Mouse (Mus musculus): ENCODE results near the gene Lrrc1.
A peak's percentile ranks its signal among the peaks of the same experiment; 100 is the strongest.

The Lrrc1 gene

DNA sequence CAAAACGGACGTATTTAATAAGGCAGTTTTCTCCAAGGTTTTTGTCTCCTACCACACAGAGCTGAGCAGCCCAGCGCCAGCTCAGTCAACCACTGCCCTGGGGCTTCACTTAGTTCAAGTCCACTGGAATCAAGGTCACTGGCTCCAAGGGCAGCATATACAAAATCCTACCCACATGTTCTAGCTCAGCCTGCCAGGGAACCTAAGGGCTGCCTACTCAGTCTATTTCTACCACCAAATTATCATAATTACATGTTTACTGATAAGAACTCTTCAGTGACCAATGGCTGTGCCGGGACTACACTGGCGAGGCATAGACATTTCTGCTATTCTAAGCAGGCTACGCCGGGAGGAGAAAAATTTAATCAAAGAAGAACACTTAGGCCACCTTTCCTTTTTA, 80.8 kb downstream of the Lrrc1 start:
- no peak for DNase-seq (ENCODE audit: low spot score in 2 of 2)

DNA sequence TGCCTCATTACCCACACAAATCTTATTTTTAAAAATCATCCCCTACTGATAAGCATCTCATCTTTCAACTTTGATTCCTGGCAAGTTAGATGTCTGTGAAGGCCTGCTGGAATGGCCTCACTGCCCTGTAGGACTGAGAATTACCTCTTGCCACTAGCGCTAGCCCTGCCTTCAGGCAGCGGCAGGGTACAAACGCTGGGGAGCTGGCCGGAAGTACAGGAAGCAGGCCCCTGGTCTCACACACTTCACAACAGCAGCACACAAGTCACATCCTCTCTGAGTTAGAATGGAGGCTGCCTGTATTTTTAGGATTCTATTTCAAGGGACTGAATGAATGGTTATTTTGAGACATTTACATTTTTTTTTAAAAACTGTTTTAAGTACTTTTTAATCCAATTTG, 81.5 kb downstream of the Lrrc1 start:
- no peak for DNase-seq (ENCODE audit: low spot score in 2 of 2)

GRCm38 (mm10) chr9:77461371-77461915, 83.2 kb downstream of the Lrrc1 start:
- DNase-seq (ENCODE audit: low spot score in 2 of 2): no peak

DNA sequence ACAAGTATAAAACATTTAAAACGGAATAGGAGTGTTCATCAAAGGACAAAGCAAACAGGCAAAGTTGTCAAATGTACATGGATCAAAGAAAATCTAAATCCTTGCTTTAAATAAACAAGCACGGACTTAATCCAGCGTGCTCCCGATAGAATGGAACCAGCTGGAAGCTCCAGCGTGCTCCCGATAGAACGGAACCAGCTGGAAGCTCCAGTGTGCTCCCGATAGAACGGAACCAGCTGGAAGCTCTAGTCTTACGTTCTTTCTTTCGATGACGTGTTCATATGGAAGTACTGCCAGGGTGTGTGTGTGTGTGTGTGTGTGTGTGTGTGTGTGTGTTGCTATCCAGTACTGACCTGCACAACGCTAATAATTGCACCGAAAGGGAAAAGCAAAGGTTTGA, 84.3 kb downstream of the Lrrc1 start:
- DNase-seq (ENCODE audit: low spot score in 2 of 2): no peak

- no peak for DNase-seq (ENCODE audit: low spot score in 2 of 2)
These were observed 85.3 kb downstream of the Lrrc1 start for GRCm38 (mm10) chr9:77459365-77459764.

DNA sequence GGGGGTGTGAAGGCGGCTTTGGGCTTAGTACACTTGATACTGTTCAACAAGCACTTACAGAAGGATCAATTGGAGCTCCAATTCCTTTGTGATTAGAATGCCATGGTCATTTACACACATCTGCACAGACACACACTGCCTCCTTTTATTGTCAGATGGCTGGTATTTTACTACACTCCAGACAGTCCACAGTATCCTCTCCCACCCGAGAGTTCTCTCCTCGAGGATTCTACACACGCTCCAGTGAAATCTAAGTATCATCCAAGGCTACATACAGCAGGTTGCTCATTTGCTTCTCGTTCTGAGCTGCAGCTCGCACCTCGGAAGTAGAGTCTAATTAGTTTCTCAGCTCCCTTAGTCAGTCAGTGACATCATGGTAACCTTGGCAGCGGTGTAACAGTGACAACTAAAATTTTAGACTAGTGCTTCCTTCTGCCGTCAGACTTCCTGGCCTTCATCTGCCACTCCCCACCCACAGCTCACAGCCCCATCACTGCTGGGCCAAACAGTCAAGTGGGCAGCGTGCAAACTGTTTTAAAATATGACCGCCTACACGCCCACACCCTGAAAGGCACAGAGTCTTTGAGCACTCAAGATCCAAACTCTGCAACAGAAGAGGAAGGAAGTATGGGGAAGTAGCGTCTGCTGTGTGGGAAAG, 88.4 kb downstream of the Lrrc1 start:
- DNase-seq (ENCODE audit: low spot score in 2 of 2): peak; percentile 43 to 60

DNA sequence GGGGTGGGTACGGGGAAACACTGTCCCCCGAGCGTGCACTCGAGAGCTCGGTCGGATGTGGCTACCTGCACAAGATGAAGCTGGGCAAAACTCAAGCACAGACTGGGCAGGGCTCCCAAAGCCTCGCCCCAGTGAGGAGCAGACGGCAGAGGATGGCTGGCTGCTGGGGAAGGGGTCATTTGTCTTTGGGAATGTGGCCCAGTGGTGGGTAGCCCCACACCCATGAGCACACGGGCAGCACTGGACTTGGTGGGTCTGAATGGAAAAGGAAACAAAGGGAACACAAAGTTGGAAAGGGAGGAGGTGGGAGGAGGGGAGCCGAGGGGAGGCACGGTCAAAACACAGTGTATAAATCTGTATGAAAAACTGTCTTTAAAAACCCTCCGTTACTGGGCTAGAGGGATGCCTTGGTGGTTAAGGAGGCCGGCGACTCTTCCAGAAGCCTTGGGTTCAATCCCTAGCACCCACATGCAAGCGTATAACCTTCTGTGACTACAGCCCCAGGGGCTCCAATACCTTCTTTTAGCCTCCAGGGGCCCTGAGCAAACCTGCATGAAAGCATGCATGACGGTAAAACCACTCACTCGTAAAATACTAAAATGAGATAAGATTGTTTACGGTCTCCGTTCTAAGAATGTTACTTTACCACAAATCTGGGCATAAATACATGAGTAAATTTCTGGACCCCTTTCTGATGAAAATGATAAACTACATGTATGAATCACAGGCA, 89.1 kb downstream of the Lrrc1 start:
- DNase-seq (ENCODE audit: low spot score in 2 of 2): no peak

- DNase-seq (ENCODE audit: low spot score in 2 of 2): no peak
These were observed 92.4 kb downstream of the Lrrc1 start for GRCm38 (mm10) chr9:77452046-77452807.

DNA sequence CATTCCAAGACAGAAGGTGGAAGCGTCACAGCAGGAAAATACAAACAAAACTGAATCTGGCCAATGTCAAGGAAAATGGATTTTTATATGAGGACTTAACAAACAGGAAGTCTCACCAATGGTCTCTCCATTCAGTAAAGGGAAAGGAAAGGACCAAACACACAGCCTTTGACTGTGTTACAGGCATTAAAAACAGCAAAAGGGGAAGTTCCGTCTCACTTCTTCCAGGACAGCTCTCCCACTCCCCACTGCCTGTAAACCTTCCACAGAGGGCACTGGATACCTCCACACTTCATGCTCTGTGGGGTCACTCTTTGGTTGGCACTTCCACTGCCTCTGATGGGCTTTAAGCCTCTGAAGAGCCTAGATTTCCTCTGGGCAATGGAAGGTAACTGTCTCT, 94.2 kb downstream of the Lrrc1 start:
- no peak for DNase-seq (ENCODE audit: low spot score in 2 of 2)

DNA sequence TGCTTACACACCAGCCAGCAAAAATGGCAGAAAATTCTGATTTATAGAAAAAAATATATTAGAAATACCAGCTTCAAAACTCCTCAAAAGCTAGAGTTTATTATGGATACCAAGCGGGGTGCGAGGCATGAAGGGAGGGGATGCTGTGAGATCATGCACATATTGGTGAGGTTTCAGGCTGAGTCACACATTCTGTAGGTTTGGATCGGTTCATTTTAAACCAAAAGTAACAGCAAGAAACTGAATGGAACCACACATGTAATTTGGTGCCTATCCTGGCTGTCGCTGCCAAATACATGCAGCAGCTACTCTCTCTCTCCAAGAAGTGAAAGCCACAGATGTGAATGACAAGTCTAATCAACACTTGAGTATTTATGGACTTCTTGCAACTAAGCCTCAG, 99.8 kb downstream of the Lrrc1 start:
- no peak for DNase-seq (ENCODE audit: low spot score in 2 of 2)

DNA sequence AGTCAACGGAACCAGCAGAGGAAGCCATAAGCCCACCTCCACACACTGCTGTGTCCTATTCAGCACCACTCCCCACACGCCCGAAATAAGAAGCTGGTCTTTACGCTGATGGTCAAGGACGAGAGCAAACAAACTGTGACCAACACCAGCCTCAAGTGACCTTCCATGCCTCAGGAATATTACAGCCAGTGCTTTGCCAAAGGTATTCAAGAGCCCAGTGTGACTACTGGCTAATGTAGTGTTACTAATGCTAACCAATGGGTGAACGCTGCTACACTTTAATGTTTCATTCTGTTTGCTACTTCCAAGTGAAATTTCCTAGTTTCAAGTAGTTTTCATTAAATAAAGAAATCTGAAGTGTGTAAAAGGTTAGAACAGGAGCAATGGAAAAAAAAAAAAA, 105.3 kb downstream of the Lrrc1 start:
- DNase-seq (ENCODE audit: low spot score in 2 of 2): no peak

GRCm38 (mm10) chr9:77438836-77439271, 105.8 kb downstream of the Lrrc1 start:
- no peak for DNase-seq (ENCODE audit: low spot score in 2 of 2)

- DNase-seq (ENCODE audit: low spot score in 2 of 2): no peak
These were observed 107.5 kb downstream of the Lrrc1 start for GRCm38 (mm10) chr9:77437131-77437530.

DNA sequence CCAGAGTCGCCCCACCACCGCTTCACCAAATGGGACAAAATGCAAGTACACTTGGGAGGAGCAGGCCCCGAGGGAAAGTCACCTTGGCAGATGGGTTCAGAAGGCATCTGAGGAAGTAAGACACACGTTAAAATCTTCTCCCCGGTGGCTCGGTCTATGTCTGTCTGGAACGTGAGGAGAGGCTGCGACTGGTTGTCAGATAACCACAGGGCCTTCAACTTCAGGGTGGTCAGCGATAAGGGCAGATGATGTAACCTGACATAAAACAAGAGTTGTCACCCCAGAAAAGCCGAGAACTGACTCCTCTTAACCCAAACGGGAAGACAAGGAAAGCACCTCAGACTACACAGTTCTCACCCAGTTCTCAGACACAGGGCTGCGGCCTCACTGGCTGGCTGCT, 109.7 kb downstream of the Lrrc1 start:
- no peak for DNase-seq (ENCODE audit: low spot score in 2 of 2)

GRCm38 (mm10) chr9:77433476-77433875, 111.2 kb downstream of the Lrrc1 start:
- no peak for DNase-seq (ENCODE audit: low spot score in 2 of 2)

- DNase-seq (ENCODE audit: low spot score in 2 of 2): no peak
These were observed 112.6 kb downstream of the Lrrc1 start for GRCm38 (mm10) chr9:77432030-77432429.

- DNase-seq (ENCODE audit: low spot score in 2 of 2): no peak
These were observed 114.1 kb downstream of the Lrrc1 start for GRCm38 (mm10) chr9:77430413-77431087.

DNA sequence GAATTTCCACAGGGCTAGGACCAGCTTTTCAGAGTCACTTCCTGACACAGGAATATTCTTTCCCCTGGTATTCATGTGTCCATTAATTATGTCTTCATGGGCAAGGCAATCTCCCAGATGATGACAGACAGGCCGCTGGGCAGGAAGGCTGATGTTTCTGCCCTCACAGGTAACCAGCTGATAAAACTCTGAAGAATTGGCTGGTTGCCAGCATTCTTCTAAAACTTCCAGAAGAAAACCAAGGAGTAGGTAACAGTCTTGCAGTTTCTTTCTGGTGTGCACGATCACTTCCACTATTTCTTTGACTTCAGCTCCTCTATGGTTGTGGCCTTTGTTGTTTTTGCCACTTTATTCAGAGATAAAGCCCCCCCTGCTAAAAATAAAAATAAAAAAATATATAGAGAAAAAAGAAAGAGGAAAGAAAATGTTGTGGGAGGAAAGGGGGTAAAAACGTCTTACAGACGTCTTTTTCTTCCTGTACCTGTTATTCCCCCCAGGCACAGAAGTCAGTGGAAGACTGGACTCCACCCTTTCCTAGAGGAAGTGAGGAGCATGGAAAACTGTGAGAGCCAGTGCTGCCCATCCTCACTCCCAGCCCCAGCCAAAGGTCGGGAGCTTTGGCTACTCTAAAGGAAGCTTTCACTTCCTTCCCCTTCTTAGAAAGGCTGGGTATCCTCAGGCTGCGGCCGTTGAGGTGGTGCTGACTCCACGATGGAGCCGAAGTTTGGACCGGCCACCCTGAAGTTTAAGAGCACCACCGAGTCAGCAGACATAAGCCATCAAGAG, 115.2 kb downstream of the Lrrc1 start:
- DNase-seq (ENCODE audit: low spot score in 2 of 2): no peak

DNA sequence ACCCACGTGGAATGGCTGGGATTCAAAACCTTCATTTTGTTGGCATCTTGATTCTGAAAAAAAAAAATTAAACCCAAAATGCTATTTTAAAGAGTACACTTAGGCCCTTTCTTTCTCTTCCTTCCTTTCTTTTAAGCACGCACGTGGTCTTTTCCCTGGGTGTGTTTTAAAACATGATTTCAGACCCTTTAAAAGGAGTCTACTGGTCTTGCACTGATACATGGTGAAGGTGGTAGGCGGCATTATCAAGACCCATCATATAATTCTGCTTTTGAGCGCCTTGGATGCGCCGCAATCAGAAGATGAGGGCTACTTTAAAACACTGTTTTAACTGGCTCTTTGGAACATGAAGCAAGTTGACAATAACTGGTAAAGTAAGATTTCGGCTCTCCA, 115.9 kb downstream of the Lrrc1 start:
- no peak for DNase-seq (ENCODE audit: low spot score in 2 of 2)

DNA sequence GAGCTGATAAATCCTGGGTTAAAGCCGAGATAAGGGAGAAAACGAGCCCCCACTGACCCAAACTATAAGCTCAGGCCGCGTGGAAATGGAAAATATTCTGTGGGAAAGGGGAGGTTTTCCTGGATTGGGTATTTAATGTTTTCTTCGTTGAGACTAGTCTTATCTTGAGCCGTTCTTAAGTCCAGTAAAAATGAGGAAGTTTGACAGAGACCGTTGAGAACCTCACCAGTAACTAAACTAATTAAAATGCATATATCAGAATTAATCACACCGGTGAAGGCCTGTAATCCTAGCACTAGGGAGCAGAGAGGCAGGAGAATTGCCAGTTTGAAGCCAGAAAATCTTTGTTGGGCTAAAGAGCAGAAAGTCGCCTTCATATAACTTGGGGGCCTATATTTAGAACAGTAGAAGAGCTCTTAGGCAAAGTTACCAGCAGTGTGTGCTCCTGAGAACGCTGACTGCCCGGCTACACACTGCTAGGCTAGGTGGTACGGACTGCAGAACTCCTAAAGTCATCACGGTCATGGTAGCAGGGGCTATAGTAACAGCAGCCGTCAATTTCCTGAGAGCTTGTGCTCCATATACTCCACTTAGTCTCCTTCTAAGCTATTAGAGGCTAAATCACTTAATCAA, 116.4 kb downstream of the Lrrc1 start:
- no peak for DNase-seq (ENCODE audit: low spot score in 2 of 2)

All from right cerebral cortex, postnatal 36 days (tissue).